Mouse (Mus musculus) ES-E14 (cell line): ENCODE data around the gene Dnmt3a.

Experiments used
- CHD2 ChIP-seq: IDR thresholded peaks from 2 replicates; pipeline ENCODE4 v1.6.1; 2014; ENCODE audit warnings: mild to moderate bottlenecking, low read depth, low read length, inconsistent platforms
- HCFC1 ChIP-seq: IDR thresholded peaks from 2 replicates; pipeline ENCODE4 v1.6.1; 2012; ENCODE audit warnings: low read length, inconsistent platforms, borderline replicate concordance; ENCODE audit not compliant: insufficient read depth
- MAFK ChIP-seq: IDR thresholded peaks from 2 replicates; pipeline ENCODE4 v1.6.1; 2014; ENCODE audit warnings: mild to moderate bottlenecking, low read depth, low read length, inconsistent platforms; ENCODE audit not compliant: insufficient read depth
- ZC3H11A ChIP-seq: IDR thresholded peaks from 2 replicates; pipeline ENCODE4 v1.6.1; 2012; ENCODE audit warnings: low read depth, mild to moderate bottlenecking, inconsistent platforms, low read length, borderline replicate concordance
- ZNF384 ChIP-seq: IDR thresholded peaks from 2 replicates; pipeline ENCODE4 v1.6.1; 2012; ENCODE audit warnings: low read depth, low read length, inconsistent platforms

GRCm38 (mm10) chr12:3817566-3817965 lies 11.8 kb downstream of the Dnmt3a start:
- TF ChIP-seq ZC3H11A (no peak), MAFK (no peak), ZNF384 (no peak), CHD2 (no peak), HCFC1 (no peak)
